Mouse (Mus musculus) liver, postnatal 0 days (tissue): Measurements from ENCODE around the gene Nr0b2.

ENCODE experiments used
- CTCF ChIP-seq: sonication (generic); IDR thresholded peaks from 2 replicates; pipeline ENCODE4 v1.5.1; 2016; ENCODE audit warnings: antibody characterized with exemption, low read depth
- EP300 ChIP-seq: IDR thresholded peaks from 2 replicates; pipeline ENCODE4 v1.6.1; 2016; ENCODE audit warnings: antibody characterized with exemption, low read depth, mild to moderate bottlenecking

- TF ChIP-seq CTCF, result no peak
- no peak for TF ChIP-seq EP300
These were observed 33.9 kb upstream of the Nr0b2 start for GRCm38 (mm10) chr4:133519369-133519665.
